Mouse (Mus musculus): ENCODE data around the gene B020011L13Rik. TPM values are rescaled to one million over a fixed set of nuclear protein-coding genes. Genes with fewer than 3 reads are reported as not detected.
"Not testable (repeated sequence)": the region's sequence is repeated elsewhere in the genome, so short reads cannot be mapped to it uniquely, and the experiment has no call there.

B020011L13Rik gene
- polyA plus RNA-seq (2012; rRNA removed) = not detected in 2 replicates

DNA sequence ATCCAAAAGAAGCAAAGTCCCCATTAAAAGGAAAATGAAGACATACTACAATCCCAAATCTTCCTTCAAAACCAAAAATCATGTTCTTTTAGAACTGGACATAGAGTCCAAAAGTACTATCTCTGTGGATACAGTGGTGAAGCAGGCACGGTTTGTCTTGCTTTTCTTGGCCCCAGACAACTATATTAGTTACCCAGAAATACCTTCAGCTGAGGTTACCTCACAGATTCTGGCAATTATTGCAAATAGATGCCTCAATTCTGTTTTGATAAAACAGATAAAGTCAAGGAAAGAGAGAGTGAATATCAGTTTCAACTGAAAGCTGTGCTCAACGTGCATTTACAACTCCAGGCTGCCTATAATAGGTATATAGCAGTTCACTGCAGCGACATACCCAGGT lies at the start of gene B020011L13Rik:
B020011L13Rik (plus strand) TSS at position 301 of the 400 bp plus-strand sequence.
- not testable (repeated sequence) for DNase-seq (ENCODE audit: low read depth)

DNA sequence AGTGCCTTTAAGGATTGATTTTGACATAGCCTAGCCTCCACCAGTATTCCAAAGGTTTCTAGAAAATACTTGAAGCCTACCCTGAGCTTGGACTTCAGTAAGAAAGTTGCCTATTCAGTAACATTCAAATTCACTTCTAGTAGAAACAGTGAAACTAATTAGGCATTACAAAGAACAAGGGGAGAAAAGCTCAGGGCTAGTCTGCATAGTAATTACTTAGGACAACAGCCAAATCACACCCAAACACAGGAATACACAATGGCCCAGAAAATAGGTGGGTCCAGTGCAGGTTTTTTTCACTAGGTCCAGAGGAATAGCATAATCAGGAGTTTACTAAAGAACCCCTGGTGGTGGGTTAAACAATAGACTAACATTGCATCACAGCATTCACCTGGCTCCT lies 35.3 kb downstream of the B020011L13Rik start:
- not testable (repeated sequence) for DNase-seq (ENCODE audit: low read depth)

DNA sequence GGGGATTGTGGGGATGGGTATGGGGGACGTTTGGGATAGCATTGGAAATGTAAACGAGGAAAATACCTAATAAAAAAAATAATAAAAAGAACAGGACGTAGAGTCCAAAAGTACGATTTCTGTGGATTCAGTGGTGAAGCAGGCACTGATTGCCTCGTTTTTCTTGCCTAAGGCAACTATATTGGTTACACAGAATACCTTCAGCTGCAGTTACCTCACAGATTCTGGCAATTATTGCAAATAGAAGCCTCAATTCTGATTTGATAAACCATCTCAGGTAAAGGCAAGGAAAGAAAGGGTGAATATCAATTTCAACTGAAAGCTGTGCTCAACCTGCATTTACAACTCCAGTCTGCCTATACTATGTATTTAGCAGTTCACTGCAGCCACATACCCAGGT lies 48.8 kb downstream of the B020011L13Rik start, which contains the start of gene Gm28360:
Gm28360 (plus strand) TSS at position 301 of the 400 bp plus-strand sequence.
- DNase-seq (ENCODE audit: low read depth) = not testable (repeated sequence)

DNA sequence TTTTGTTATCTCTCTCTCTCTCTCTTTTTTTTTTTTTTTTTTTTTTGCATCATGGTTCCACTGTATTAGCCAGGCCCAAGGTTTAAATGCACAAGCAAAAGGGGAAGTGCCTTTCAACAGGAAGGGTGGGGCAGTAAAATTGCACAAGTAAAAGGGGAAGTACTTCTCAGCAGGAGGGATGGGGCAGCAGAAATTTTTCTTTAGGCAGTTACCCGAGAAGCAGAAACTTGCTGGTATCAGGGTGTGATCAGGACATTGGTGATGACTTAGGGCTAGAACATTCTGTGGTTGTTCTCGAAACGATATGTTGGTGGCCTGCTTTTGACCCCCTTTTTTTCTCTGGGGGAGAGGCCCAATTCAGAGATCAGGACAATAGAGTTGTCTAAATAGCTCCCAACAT lies 70.8 kb downstream of the B020011L13Rik start:
- not testable (repeated sequence) for DNase-seq (ENCODE audit: low read depth)

Other genes with a start within 250 kb of the B020011L13Rik start
- gene Gm28363, start 84.0 kb upstream of the B020011L13Rik start, polyA plus RNA-seq (2012; rRNA removed) = not detected in 2 replicates
- gene Gm28360, start 48.9 kb downstream of the B020011L13Rik start, polyA plus RNA-seq (2012; rRNA removed) = not detected in 2 replicates
- not detected in 2 replicates for gene Gm28168, start 146.9 kb downstream of the B020011L13Rik start, polyA plus RNA-seq (2012; rRNA removed)
- not detected in 2 replicates for gene Gm7145, start 184.8 kb downstream of the B020011L13Rik start, polyA plus RNA-seq (2012; rRNA removed)

Measured in gonadal fat pad, adult 2 months (tissue).